Mouse (Mus musculus): Measurements from ENCODE around the gene Dnm3. TPM values are rescaled to one million over a fixed set of nuclear protein-coding genes. Genes with fewer than 3 reads are reported as not detected.

The Dnm3 gene
- polyA plus RNA-seq, 2 experiments: 14.7 to 21.9 TPM

DNA sequence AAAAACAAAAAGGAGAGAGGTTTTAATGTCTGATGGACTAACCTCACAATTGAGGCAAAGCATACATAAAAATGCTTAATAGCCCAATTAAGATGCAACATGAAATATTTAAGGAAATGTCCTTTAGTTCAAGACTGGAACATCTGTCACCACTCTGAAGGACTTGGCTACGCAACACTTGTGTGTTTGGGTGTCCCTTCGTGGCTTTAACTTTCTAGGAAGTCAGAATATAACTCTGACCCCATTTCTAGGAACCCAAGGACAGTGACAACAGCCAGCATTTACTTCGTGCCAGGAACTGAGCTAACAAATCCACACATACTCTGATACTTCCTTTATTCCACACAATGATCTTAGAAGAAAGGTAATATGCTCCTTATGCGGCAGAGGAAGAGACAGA is 237.1 kb downstream of the Dnm3 start:
- H3K4me1 ChIP-seq (ENCODE audit: control insufficient read depth, insufficient read depth, low read length): peaks cover 35% of the 10 kb centered on the region
- no peak overlapping the region for H3K4me2 ChIP-seq (replicated peaks; ENCODE audit: low read depth, low read length, severe bottlenecking)
- WGBS: 84% methylated on average over 4 of the region's 4 CpGs
- TF ChIP-seq POLR2A (IDR thresholded peaks at IDR 0.05; ENCODE audit: borderline replicate concordance, extremely low read depth, insufficient read depth, insufficient read length): no peak
- ATAC-seq (ENCODE audit: low FRiP score, low read depth) (no peak), DNase-seq (ENCODE audit: low spot score) (no peak)
- H3K9ac ChIP-seq (ENCODE audit: low read depth, low read length, severe bottlenecking): no peak overlapping the region
- H3K9me3 ChIP-seq (ENCODE audit: control insufficient read depth, low read length): no peaks in the 10 kb centered on the region
- H3K36me3 ChIP-seq (ENCODE audit: control insufficient read depth, insufficient read depth, low read length): no peaks in the 10 kb centered on the region
- no peak overlapping the region for H3K27ac ChIP-seq (replicated peaks; ENCODE audit: low read depth, low read length)
- H3K4me3 ChIP-seq (replicated peaks; ENCODE audit: low read length): no peak overlapping the region
- no peaks in the 10 kb centered on the region for H3K27me3 ChIP-seq (ENCODE audit: control insufficient read depth, insufficient read depth, low read length)

DNA sequence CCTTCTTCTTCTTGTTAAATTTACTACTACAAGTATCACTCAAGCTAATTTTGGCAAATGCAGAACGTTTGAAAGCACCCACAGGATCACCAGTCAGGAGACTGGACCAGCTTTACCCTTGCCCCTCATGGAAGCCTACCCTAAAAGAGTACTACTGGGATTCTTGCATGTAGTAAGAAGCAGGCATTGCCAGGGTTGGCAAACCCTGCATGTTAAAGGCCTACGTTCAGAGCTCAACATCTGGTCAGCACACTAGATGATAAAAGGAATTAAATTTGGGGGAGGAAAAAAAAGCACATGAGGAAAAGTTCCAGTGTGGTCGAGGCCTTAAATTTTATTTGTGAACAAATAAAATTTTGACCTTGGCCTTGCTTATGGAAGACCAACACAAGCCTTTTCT is 239.2 kb downstream of the Dnm3 start:
- no peaks in the 10 kb centered on the region for H3K9me3 ChIP-seq (ENCODE audit: control insufficient read depth, low read length)
- no peaks in the 10 kb centered on the region for H3K36me3 ChIP-seq (ENCODE audit: control insufficient read depth, insufficient read depth, low read length)
- H3K4me3 ChIP-seq (replicated peaks; ENCODE audit: low read length): no peak overlapping the region
- no peaks in the 10 kb centered on the region for H3K27me3 ChIP-seq (ENCODE audit: control insufficient read depth, insufficient read depth, low read length)
- peak overlapping the region; percentile 73 for H3K27ac ChIP-seq (replicated peaks; ENCODE audit: low read depth, low read length)
- 20% methylated on average over 3 of the region's 3 CpGs for WGBS
- H3K4me2 ChIP-seq (replicated peaks; ENCODE audit: low read depth, low read length, severe bottlenecking): no peak overlapping the region
- DNase-seq (ENCODE audit: low spot score) (peak; percentile 30), ATAC-seq (ENCODE audit: low FRiP score, low read depth) (peak; percentile 21; the same call in 1 of the 2 replicates)
- H3K4me1 ChIP-seq (ENCODE audit: control insufficient read depth, insufficient read depth, low read length): peaks cover 30% of the 10 kb centered on the region
- H3K9ac ChIP-seq (ENCODE audit: low read depth, low read length, severe bottlenecking): no peak overlapping the region
- TF ChIP-seq POLR2A (IDR thresholded peaks at IDR 0.05; ENCODE audit: borderline replicate concordance, extremely low read depth, insufficient read depth, insufficient read length): no peak

DNA sequence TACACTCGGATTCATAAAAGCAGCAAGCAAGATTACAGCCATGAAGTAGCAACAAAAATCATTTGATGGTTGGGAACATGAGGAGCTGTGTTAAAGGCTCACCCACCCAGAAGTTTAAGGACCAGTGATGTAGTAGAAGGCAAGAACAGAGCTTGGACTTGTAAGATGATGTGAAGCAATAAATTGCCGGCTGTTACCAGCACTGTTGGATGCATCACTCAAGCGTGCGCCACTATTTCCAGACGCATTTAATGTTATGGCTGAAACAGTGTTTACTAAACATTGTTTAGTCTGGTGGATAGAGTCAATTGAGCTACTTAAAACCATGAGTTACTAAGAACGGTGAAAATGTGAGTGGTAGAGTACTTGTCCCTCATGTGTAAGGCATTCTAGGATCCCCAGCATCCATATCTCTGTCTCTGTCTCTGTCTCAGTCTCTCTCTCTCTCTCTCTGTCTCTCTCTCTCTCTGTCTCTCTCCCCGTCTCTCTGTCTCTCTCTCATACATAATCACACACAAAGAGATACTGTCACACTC is 241.1 kb downstream of the Dnm3 start:
- H3K4me2 ChIP-seq (replicated peaks; ENCODE audit: low read depth, low read length, severe bottlenecking): no peak overlapping the region
- H3K4me3 ChIP-seq (replicated peaks; ENCODE audit: low read length): no peak overlapping the region
- no peaks in the 10 kb centered on the region for H3K36me3 ChIP-seq (ENCODE audit: control insufficient read depth, insufficient read depth, low read length)
- TF ChIP-seq POLR2A (IDR thresholded peaks at IDR 0.05; ENCODE audit: borderline replicate concordance, extremely low read depth, insufficient read depth, insufficient read length): no peak
- DNase-seq (ENCODE audit: low spot score) (no peak), ATAC-seq (ENCODE audit: low FRiP score, low read depth) (no peak)
- H3K9ac ChIP-seq (ENCODE audit: low read depth, low read length, severe bottlenecking): no peak overlapping the region
- no peak overlapping the region for H3K27ac ChIP-seq (replicated peaks; ENCODE audit: low read depth, low read length)
- H3K4me1 ChIP-seq (ENCODE audit: control insufficient read depth, insufficient read depth, low read length): peaks cover 21% of the 10 kb centered on the region
- WGBS: 66% methylated on average over 7 of the region's 7 CpGs
- H3K27me3 ChIP-seq (ENCODE audit: control insufficient read depth, insufficient read depth, low read length): no peaks in the 10 kb centered on the region
- H3K9me3 ChIP-seq (ENCODE audit: control insufficient read depth, low read length): no peaks in the 10 kb centered on the region

DNA sequence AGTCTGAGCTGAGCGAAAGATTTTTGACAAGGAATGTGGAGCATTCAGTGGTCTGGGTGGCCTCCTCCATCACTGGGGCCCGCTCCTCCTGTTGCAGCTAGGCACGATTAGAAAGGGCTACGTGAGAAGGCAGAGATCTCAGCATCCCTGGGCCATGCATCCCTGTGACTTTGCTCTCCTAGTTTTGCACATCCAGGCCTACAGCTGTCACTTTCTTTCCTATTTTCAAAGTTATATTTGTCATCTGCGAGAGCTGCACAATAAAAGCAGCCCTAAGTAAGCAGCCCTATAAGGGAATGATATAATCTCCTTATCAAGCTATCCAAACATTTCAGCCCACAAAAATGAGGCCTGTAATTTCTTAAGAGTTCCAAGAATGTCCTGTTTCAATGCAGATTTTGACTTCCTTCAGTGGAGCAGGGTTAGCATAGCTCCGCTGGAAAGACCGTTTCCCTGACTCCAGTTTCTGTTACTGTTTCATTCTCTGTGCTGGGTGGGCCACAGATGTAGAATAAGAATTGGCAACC is 252.2 kb downstream of the Dnm3 start:
- Histone ChIP-seq H3K4me2 (replicated peaks; ENCODE audit: low read depth, low read length, severe bottlenecking) (no peak overlapping the region), H3K4me1 (ENCODE audit: control insufficient read depth, insufficient read depth, low read length) (peaks cover 10% of the 10 kb centered on the region; the same call in 1 of the 2 replicates), H3K9ac (ENCODE audit: low read depth, low read length, severe bottlenecking) (no peak overlapping the region), H3K27ac (replicated peaks; ENCODE audit: low read depth, low read length) (peak overlapping the region; percentile 83), H3K9me3 (ENCODE audit: control insufficient read depth, low read length) (no peaks in the 10 kb centered on the region), H3K36me3 (ENCODE audit: control insufficient read depth, insufficient read depth, low read length) (peaks cover 17% of the 10 kb centered on the region), H3K27me3 (ENCODE audit: control insufficient read depth, insufficient read depth, low read length) (no peaks in the 10 kb centered on the region), H3K4me3 (replicated peaks; ENCODE audit: low read length) (no peak overlapping the region)
- DNase-seq (ENCODE audit: low spot score): peak; percentile 67
- 37% methylated on average over 7 of the region's 7 CpGs for whole genome bisulfite sequencing
- peak; percentile 48; the same call in 1 of the 2 replicates for TF ChIP-seq POLR2A (IDR thresholded peaks at IDR 0.05; ENCODE audit: borderline replicate concordance, extremely low read depth, insufficient read depth, insufficient read length)
- ATAC-seq (ENCODE audit: low FRiP score, low read depth): peak; percentile 58

DNA sequence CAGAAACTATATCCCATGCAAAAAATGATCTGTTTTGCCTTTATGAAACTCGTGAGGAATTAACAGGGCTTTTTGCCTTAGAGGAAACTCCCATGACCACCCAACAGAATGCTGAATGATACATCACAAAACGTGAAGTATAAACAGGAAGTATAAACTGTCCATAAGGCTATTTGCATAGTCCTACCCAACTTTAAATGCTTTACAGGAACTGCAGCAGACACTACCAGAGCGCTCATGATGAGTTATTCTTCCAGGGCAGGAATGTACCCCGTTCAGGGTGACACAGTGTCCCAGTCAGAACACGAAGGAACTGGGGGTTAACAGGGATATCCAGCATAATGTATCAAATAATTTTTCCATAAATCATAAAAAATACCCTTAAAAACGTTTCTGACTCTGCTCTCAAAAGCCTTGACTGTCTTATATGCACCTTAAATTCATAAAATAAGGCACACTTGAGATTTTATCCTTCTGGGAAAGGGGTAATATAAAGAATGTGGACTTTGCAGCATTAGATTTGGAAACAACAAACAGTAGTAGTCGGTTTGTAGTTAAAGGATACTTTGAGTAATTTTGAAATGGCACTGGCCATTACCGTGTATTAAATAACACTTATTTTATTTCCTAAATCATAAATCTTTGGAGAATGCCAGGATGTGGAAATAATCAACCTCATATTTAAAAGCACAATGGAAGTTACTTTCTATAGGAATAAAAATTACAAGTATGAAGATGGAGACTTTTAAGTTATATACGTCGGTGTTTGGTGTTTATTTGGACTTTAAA is 252.8 kb downstream of the Dnm3 start:
- ATAC-seq (ENCODE audit: low FRiP score, low read depth) (peak; percentile 53), DNase-seq (ENCODE audit: low spot score) (peak; percentile 71)
- WGBS: 19% methylated on average over 10 of the region's 10 CpGs

More for the DNA sequence above, 252.8 kb downstream of the Dnm3 start:
- Histone ChIP-seq H3K4me1 (ENCODE audit: control insufficient read depth, insufficient read depth, low read length) (peaks cover 10% of the 10 kb centered on the region; the same call in 1 of the 2 replicates), H3K36me3 (ENCODE audit: control insufficient read depth, insufficient read depth, low read length) (peaks cover 23% of the 10 kb centered on the region), H3K9me3 (ENCODE audit: control insufficient read depth, low read length) (no peaks in the 10 kb centered on the region), H3K27me3 (ENCODE audit: control insufficient read depth, insufficient read depth, low read length) (no peaks in the 10 kb centered on the region), H3K4me3 (replicated peaks; ENCODE audit: low read length) (no peak overlapping the region), H3K9ac (ENCODE audit: low read depth, low read length, severe bottlenecking) (peak overlapping the region; percentile 17; the same call in 1 of the 2 replicates), H3K27ac (replicated peaks; ENCODE audit: low read depth, low read length) (peak overlapping the region; percentile 83), H3K4me2 (replicated peaks; ENCODE audit: low read depth, low read length, severe bottlenecking) (no peak overlapping the region)
- TF ChIP-seq POLR2A (IDR thresholded peaks at IDR 0.05; ENCODE audit: borderline replicate concordance, extremely low read depth, insufficient read depth, insufficient read length): no peak

Data from limb, embryonic 14.5 days (tissue).